Mouse (Mus musculus) frontal cortex, postnatal 36 days (tissue): ENCODE data around the gene Prdx2.

ENCODE experiments used
- DNase-seq, 2 experiments: peaks; one replicate each; pipeline ENCODE4 v3.0.0; 2022; ENCODE audit warnings: low spot score in 2 of 2

The Prdx2 gene

DNA sequence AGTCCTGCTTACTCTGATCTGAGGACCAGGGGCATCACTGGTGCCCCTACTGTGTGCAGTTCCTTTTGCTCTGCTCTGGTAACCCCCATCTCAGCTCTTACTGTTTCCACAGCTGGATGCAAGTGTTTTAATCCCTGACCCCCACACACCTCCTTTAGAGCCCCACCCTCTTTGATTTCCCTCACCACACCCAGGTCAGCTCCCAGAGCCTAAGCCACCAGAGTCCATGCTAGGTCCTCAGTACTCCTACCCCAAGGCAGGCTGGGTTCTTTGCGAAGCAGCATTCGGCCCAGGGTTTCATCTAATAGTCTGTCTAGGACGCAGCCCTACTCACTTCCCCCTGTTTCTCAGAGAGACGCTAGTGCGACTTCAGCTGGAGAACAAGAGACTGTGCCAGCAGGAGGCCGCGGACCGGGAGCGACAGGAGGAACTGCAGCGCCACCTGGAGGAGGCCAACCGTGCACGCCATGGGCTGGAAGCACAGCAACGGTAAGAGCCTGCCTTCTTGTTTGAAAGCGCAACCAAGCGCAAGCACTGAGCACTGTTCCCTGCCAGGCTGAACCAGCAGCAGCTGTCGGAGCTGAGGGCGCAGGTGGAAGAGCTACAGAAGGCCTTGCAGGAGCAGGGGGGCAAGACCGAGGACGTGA, 28.4 kb downstream of the Prdx2 start:
- DNase-seq, result peak; percentile 92 to 94

DNA sequence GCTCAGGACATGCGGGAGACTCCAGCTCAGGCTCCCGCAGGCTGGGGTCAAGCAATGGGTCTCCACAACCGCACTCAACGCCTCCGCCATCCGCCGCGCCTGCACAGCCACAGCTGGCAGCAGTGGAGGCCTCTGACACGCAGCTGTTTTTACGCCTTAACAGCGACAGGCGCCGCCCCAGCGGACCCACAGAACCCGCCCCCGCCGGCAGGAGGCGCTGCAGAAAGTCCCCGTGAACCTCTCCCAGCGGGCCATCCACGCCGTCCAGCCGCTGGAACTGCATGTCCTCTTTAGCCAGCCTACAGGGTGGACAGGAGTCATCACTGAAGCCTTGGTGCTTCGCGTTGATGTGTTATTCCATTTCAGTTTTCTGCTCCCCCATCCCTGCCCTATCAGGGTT, 38.3 kb downstream of the Prdx2 start:
- DNase-seq, result no peak

DNA sequence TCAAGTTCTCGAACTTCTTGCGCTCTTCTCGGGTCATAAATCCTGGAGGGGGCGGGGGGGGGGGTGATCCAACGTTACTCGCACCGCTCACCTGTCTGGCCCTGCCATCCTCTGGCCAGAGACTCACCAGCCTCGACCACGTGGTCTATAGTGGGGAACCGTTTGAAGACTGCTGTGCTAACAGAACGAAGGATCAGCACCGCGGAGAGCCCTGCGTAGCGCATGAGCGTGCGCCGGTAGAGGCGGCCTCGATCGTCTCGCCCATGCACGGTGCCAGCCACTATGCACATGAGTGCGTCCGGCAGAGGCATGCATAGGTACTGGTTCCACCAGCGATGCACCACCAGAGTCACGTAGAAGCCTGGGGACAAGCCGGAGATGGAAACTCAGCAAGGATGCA, 41.9 kb downstream of the Prdx2 start:
- no peak for DNase-seq

DNA sequence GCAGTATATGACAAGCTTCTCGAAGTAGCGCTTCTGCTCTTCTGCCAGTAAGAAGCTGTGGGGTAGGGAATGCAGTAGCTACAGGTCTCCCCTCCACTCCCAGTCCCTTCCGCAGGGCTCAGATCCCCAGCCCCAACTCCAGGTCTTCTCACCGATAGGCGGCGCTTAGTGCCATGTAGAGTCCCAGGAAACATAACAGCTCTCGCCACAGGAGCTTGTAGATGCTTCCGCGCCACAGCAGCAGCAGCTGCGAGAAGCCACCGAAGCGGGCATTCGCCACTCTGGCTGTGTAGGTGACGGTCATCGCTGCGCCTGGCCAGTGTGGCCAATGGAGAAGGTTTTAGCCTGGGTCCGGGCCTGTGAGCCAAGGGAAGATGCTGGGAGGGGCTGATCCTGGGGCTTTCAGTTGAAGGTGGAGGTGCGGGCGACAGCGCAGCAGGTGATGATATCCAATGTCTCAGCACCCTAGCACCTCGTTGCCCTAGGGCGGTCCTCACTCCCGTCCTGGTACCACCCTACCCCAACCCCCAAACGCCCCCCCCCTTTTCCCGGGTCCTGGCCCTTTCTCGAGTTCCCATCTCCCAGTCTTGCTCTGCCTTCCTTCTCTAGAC, 43.9 kb downstream of the Prdx2 start:
- DNase-seq, result peak; percentile 71 to 82

DNA sequence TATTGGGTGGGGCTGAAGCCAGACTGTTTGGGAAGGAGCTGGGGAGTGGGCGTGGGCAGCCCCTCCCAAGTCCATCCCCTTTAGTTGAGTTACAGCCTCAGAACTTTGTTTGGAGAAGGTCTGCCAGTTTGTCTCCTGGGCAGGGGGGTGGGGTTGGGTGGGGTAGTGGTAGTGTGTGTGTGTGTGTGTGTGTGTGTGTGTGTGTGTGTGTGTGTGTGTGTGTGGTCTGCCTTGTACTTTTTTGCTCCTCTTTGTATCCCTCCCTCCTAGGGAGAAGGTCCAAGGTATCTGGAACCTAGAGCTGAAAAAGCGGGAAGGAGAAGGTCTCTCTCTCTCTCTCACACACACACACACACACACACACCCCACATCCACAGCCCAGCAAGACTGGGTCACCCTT, 45.0 kb downstream of the Prdx2 start, which contains the start of gene Best2:
Gene Best2, minus strand, starts transcription at position 101 of the 400 bp plus-strand sequence.
- DNase-seq, result no peak

DNA sequence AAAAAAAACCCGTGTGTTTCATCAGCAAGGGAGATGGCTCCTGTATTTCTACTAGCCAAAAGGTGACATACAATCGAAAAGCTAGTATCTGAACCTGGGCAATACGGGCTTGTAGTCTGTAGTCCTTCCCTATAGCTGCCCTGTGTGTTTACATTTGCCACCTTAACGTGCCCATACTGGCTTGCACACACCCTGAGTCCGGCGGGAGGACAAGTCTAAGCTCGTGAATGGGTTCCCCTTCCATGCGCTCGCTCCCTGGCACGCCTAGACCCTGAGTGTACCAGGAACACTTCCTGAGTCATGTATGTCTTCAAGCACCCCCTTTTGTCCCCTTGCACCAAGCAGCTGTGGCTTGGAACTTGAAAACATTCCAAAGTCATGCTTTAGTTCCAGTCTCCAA, 47.3 kb downstream of the Prdx2 start:
- DNase-seq, result no peak

DNA sequence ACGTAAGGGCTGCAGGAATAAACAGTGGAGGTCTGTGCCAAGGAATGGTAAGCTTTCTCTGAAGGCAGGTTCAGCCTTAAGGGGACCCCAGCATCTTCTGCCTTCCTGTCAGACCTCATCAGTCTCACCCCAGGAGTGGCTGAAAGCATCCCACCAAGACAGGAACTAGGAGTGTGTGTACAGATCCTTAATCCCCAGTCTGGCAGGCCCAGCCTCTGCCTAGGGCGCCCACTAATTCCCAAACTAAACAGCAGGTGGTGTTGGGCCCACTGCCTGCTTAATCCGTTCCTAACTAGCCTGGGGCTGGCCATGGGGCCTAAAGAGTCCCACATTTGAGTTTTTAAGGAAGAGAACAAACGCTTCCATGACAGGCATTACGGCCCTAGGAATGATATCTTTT, 47.8 kb downstream of the Prdx2 start:
- DNase-seq, result no peak

DNA sequence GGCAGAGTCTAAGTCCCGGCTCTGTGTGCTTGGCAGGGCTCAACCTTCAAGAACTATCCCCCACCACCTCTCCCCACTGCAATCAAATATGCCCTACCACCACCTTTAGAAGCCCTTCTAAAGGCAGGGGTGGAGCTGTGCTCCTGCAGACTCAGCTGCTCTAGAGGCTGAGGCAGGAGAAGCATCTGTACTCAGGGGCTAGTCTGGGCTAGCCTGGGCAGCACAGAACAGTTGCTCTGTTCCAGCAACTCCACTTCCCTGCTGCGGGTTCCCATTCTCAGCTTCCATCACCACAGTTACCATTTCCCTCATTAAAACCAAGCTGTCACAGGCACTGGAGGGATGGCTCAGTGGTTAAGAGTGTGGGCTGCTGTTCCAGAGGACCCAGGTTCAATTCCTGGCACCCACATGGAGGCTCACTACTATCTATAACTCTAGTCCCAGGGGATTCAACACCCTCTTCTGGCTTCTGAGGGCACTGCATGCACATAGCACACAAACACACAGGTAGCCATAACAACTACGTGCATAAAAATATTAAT, 52.2 kb downstream of the Prdx2 start:
- no peak for DNase-seq

DNA sequence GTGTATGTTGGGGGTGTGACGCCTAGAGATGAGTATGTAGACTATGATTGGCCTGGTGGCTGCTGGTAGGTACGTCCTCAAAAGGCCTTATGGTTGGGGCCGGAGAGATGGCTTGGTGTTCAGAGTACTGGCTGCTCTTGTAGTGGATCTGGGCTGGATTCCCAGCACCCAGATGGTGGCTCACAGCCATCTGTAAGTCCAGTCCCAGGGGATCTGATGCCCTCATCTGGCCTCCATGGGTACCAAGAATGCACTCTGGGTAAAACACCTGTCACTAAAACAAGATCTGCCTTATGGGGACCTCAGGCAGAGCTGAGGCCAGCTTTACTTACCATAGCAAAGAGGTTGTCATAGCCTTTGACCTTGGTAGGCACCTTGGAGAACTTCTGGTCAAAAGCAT, 54.5 kb downstream of the Prdx2 start:
- no peak for DNase-seq
